Mouse (Mus musculus) embryo, embryonic 10.5 days (tissue): ENCODE data around the gene Rgn.

ENCODE experiments used
- DNase-seq: peaks from one replicate; pipeline ENCODE4 v3.0.0-alpha.2; 2015; ENCODE audit warnings: low spot score

Rgn gene

DNA sequence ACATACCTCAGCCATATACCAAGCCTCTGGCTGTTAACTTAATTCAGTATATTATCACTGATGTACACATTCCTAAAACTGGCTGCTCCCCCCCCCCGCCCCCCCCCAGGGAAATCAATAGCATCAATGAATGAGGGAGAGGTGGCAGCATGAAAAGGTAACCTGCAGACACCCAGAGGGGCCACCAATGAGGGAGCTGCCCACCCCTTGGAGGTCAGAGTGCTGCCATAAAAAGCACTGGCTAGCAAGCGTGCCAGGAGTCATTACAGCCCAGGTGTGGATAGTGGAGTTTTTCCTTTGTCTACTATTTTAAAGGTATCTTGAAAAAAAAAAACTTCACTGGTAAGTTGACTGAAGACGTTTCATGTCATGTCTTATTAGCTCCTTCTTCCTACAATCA, at the start of gene Rgn:
Rgn (plus strand) TSS at position 256 of the 400 bp plus-strand sequence.
- DNase-seq, result no peak

DNA sequence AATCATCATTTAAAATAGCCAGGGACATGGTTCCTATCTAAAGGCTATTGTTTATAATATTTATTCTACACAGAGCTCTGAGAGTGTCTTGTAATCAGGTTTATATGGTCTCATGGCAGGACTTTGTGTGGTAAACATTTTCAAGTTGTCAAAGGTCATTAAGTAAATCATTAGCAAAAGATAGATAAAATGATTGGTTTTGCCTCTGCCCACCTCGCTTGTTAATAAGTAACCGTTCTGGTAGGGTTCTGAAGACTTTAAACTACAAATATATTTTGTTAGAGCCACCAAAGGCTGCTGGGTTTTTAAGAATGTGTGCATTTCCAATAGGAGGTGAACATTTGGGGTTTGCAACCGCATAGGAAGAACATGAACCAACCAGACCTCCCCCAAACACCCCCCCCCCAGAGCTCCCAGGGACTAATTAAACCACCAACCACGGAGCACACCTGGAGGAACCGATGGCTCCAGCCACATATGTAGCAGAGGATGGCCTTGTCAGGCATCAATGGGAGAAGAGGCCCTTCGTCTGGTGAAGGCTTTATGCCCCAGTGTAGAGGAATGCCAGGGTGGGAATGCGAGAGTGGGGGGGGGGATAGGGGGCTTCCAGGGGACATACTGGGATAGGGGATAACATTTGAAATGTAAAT, 29.2 kb upstream of the Rgn start:
- no peak for DNase-seq

DNA sequence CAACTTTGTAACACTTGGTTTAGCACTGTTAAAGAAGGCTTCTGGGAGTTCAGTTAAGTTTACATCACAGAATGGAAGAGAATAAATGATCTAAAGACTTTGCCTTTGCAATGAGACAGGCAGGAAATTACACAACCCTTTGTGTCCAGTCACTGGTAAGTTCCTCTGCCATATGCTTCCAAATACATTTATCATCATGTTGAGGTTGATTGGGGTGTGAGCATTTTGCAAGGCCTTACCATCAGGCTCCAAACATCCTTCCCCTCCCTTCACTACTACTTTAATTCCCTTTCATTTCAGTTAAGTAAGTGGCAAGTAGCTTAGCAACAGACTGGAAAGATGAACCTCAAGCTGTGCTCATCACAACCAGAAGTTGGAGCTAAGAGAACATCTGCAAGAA, 28.0 kb upstream of the Rgn start:
- DNase-seq, result no peak

DNA sequence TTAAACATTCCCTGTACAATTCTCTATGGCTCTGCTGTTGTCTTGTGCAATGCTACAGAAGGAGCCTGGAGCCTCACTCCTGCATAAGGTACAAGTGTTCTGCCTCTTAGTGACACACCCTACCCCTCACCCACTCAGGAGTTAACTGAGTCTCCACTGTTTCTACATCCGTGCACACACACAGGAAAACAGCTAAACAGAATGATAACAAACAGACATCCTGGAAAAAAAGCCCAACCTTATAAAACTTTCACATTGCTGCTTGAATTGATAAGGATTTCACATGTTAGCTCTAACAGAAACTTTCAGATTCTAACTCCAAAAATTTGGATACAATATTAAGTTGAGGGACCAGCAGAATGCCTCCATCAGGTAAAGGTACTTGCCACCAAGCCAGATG, 17.0 kb upstream of the Rgn start:
- DNase-seq, result no peak

DNA sequence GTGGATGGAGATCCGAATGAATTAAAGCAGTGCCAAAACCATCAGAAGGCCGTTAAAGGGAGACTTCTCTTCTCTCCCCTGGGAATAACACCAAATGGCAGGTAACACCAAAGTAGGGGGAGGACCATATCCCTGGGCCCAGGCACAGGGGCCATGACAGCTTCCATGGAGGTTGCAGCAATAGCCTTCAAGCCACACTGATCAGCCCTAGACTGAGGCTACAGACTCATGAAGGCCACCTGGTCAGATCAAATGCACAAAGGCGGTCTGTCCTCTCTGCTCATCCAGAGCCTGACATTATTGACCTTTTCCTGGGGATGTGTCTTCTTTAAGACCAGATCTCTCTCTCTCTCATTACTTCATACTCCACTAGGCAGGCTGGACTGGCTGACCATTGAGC, 5.7 kb upstream of the Rgn start:
- DNase-seq, result no peak

DNA sequence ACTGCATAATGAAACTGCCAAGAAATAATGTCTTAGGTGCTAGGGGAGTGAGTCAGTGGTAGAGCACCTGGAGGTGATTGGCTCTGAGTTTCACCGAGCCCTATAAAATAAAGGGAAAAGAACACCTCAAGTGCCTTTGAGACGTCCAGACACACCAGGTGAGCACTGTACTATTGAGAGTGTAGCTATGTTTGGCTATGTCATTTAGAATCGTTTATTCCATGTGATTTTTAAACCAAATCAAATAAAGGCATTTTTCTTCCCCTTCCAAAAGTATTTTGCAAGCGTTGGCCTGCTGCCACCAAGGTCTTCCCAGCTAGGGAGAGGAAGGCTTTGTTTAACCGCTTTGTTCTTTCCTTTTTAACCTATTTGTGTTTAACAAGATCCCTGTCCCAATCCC, 2.0 kb upstream of the Rgn start:
- no peak for DNase-seq

DNA sequence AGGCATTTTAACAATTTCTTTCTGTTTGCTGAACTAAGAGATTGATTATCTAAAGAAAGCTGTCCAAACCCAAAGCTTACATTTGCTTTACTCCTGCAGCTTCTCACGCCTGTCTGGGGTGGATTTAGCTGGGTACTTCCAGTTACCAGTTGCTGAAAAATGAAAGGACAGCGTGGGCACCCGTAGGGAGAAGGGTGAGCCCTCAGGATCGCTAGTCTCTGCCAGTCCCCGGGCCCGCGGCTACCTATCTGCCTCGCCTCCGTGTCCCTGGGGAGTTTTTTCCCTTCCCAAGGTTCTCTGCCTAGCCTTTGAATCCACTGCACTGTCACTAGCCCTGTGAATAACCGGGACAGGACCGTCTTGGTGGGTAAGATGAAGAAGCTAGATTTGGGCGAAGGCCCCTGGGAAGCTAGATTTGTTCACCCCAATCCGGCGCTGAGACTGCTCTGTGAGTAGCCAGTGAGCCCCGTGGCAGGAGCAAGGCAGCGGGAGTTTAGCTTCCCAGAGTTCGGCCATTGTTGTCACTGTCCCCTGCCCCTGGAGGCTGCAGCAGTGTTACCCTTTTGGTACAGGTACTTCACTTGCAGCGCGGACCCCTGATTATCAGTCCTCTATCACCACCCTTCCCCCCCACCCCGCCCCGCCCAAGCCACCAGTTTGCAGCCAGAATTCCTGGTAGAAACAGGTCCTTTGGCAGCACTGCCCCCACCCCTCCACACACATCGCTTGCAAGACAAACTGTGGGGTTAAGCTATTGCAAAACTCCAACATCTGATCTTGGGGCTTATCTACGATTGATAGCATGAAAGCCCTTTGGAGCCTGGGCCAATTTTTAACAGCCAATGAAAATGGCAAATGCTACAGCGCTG, 1.3 kb upstream of the Rgn start:
- DNase-seq, result peak; percentile 34

GRCm38 (mm10) chrX:20548880-20549440, 627 bp upstream of the Rgn start:
- no peak for DNase-seq

- no peak for DNase-seq
These were observed 2.6 kb downstream of the Rgn start for GRCm38 (mm10) chrX:20552199-20552598.

DNA sequence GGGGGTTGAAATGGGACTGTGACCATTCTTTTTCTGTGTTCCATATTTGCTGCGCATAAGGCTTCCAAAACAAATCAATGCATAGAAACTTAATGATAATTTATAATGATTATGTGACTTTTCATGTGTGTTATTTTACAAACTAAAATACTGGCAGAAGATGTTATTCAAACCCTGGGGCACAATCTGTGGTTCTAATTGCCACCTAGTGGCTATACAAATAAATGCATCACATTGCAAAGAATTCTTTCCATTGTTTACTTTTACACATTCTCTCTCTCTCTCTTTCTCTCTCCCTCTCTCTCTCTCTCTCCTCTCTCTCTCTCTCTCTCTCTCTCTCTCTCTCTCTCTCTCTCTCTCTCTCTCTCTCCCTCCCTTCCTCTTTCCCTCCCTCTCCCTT, 12.3 kb downstream of the Rgn start:
- DNase-seq, result peak; percentile 13

GRCm38 (mm10) chrX:20563941-20564340, 14.4 kb downstream of the Rgn start:
- DNase-seq, result no peak

GRCm38 (mm10) chrX:20571024-20571423, 21.4 kb downstream of the Rgn start:
- DNase-seq, result peak; percentile 58

- no peak for DNase-seq
These were observed 23.1 kb downstream of the Rgn start for GRCm38 (mm10) chrX:20572683-20573082.

DNA sequence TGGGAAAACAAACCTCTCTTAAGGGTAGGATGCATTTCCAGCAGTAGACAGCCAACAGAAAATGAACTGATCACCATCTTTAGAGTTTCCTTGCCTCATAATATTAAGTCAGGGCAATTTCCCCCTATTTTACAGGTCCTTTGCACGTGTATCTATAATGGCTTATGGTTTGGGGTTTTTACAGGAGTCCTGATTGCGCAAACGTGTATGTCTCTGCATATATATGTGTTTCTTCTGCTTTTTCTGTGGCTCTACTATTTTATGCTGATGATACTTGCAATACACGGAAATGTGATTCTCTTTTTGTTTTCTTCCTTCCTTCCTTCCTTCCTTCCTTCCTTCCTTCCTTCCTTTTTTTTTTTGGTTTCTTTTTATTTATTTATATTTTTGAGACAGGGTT, 24.3 kb downstream of the Rgn start:
- no peak for DNase-seq

DNA sequence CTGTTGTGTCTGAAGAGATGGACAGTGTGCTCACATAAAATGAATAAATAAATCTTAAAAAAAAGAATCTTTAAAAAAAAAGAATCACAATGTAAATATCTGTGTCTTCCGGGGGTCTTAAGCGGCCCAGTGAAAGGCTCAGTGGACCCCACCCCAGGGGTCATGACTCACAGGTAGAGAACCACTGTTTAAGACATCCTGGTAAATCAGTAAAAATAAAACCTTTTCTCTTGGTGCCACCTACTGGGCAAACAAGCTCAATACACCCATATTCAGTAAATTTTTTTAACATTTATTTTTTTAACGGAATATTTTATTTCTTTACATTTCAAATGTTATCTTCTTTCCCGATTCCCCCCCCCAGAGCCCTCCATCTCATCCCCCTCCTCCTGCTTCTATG, 38.4 kb downstream of the Rgn start:
- peak; percentile 18 for DNase-seq

GRCm38 (mm10) chrX:20608500-20608899, 58.9 kb downstream of the Rgn start:
- DNase-seq, result no peak
